Mouse (Mus musculus) liver, embryonic 12.5 days (tissue): Measurements from ENCODE around the gene Zzz3. TPM values are rescaled to one million over a fixed set of nuclear protein-coding genes. Genes with fewer than 3 reads are reported as not detected.

Source experiments
- ATAC-seq: fragments of 200-750 bp; cut with Nextera tagmentation; 2 replicates; pipeline ENCODE4 v1.8.0; 2017; ENCODE audit warnings: moderate number of reproducible peaks, mild to moderate bottlenecking, moderate library complexity
- H3K27ac ChIP-seq: fragments of 300-500 bp; sonication (generic); 2 replicates; pipeline ENCODE4 v1.5.1; 2016; ENCODE audit warnings: mild to moderate bottlenecking
- H3K27me3 ChIP-seq: fragments of 300-500 bp; sonication (generic); replicated peaks from 2 replicates; pipeline ENCODE4 v1.6.1; 2016; ENCODE audit warnings: mild to moderate bottlenecking, moderate library complexity
- H3K36me3 ChIP-seq: fragments of 300-500 bp; sonication (generic); 2 replicates; pipeline ENCODE4 v1.6.1; 2016; ENCODE audit warnings: mild to moderate bottlenecking, moderate library complexity
- H3K4me1 ChIP-seq: fragments of 300-500 bp; sonication (generic); 2 replicates; pipeline ENCODE4 v1.6.1; 2016
- H3K4me2 ChIP-seq: fragments of 300-500 bp; sonication (generic); 2 replicates; pipeline ENCODE4 v1.6.1; 2016; ENCODE audit warnings: mild to moderate bottlenecking, moderate library complexity
- H3K4me3 ChIP-seq: fragments of 300-500 bp; sonication (generic); 2 replicates; pipeline ENCODE4 v1.5.1; 2016; ENCODE audit warnings: mild to moderate bottlenecking, moderate library complexity
- H3K9ac ChIP-seq: fragments of 300-500 bp; sonication (generic); 2 replicates; pipeline ENCODE4 v1.6.1; 2016; ENCODE audit warnings: mild to moderate bottlenecking, moderate library complexity
- H3K9me3 ChIP-seq: fragments of 300-500 bp; sonication (generic); replicated peaks from 2 replicates; pipeline ENCODE4 v1.6.1; 2016; ENCODE audit warnings: mild to moderate bottlenecking, moderate library complexity
- WGBS: fragments of 180-500 bp; shearing (Covaris S2); methylation state at CpG from one replicate; pipeline ENCODE4 v1.1.7; 2016; ENCODE audit not compliant: insufficient replicate concordance; 5-methylcytosine and 5-hydroxymethylcytosine counted together
- polyA plus RNA-seq: library from polyadenylated mRNA; unstranded; fragments of >200 nt; fragmentation: Nextera tagmentation; extraction: Ambion mirVana; gene quantifications from 2 replicates; pipeline ENCODE4 v1.2.1, GENCODE M21; 2016

Gene Zzz3
- polyA plus RNA-seq, 1 experiment from 2014 or later, result 25.7 TPM

DNA sequence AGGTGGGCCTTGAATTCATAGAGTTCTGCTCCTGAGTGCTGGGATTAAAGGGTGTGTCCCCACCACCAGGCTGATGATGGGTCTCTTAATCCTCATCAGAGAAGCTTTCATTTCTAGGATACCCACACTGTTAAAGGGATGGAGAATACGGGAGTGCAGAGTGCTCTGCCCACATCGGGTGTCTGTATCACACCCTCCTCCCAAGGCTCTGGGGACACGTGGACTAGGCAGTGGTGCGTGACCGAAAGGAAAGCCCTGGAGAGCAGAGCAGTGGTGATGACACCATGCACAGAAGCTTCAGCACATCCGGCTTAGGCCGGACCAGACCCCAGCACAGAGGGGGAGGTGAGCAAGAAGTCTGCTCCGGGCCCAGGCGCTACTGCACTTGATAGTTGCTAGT is 38.5 kb upstream of the Zzz3 start:
- ATAC-seq, result no peak
- H3K36me3 ChIP-seq, result peaks cover 51% of the 10 kb centered on the region
- no peak overlapping the region for H3K9ac ChIP-seq
- no peak overlapping the region for H3K4me2 ChIP-seq
- no peak overlapping the region for H3K4me3 ChIP-seq
- no peak overlapping the region for H3K27ac ChIP-seq
- peaks cover 47% of the 10 kb centered on the region for H3K4me1 ChIP-seq
- 89% methylated on average over 9 of the region's 9 CpGs for WGBS
- H3K27me3 ChIP-seq, result no peaks in the 10 kb centered on the region
- H3K9me3 ChIP-seq, result no peaks in the 10 kb centered on the region

DNA sequence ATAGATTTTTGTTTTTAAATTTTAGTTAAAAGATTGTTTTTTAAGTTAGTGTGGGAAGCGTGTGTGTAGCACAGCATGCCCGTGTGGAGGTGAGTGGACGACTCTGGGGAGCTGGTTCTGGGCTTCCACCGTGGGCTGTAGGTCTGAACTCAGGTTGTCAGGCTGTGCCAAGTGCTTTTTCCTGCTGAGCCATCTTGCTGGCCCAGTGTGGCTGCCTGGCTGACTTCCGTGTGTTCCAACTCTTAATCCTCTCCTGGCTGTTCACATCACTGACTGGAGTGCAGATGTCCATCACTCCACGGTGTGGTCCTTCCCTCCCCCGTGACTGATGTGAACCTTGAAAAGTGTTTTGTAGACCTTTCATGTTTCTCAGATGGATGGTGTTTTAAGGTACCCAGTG is 36.1 kb upstream of the Zzz3 start:
- 82% methylated on average over 7 of the region's 7 CpGs for WGBS
- Histone ChIP-seq H3K4me2 (no peak overlapping the region), H3K27ac (no peak overlapping the region), H3K9ac (no peak overlapping the region), H3K9me3 (no peaks in the 10 kb centered on the region), H3K4me3 (no peak overlapping the region), H3K4me1 (peaks cover 26% of the 10 kb centered on the region), H3K27me3 (no peaks in the 10 kb centered on the region), H3K36me3 (peaks cover 65% of the 10 kb centered on the region)
- ATAC-seq, result no peak

DNA sequence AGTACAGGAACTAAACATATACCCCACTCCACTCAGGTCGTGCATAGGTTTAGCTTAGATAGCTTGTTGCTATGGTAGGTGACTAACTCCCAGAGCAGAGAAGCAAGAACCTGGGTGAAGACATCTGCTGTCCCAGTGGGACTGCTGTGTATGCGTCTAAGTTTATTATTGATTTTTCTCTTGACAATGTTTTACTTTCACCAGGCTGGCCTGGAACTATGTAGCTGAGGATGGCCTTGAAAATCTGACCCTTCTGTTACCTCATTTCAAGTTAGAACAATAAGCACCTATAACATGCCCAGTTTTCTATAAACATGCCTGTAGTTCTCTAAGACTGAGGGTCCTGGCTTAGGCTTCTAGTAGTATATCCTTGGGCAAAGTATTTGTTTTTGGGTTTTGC is 31.1 kb upstream of the Zzz3 start:
- H3K36me3 ChIP-seq, result peaks cover 97% of the 10 kb centered on the region
- H3K27ac ChIP-seq, result no peak overlapping the region
- H3K4me2 ChIP-seq, result no peak overlapping the region
- no peak for ATAC-seq
- no peaks in the 10 kb centered on the region for H3K9me3 ChIP-seq
- no peak overlapping the region for H3K4me3 ChIP-seq
- H3K4me1 ChIP-seq, result peaks cover 11% of the 10 kb centered on the region
- H3K9ac ChIP-seq, result no peak overlapping the region
- 84% methylated on average over 2 of the region's 2 CpGs for WGBS
- no peaks in the 10 kb centered on the region for H3K27me3 ChIP-seq

DNA sequence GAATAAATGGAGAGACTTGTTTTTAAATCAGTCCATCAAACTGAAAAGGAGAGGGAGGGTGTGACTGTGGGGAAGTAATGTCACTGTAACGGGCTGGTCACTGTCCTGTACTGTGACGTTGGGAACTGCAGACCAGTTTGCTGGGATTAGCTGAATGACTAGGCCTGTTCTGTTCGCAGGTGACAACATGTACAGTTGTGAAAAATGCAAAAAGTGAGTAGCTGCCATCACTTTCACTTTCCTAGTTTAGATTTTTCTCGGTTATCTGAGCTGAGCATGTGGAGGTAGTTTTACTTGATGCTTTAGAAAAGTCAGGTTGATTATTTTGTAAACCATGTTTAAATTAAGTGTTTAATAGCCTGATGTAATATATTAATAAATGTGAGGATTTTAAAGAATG is 19.2 kb upstream of the Zzz3 start:
- no peak overlapping the region for H3K4me2 ChIP-seq
- no peak overlapping the region for H3K9ac ChIP-seq
- no peaks in the 10 kb centered on the region for H3K9me3 ChIP-seq
- ATAC-seq, result no peak
- no peak overlapping the region for H3K27ac ChIP-seq
- 80% methylated on average over 4 of the region's 4 CpGs for WGBS
- no peaks in the 10 kb centered on the region for H3K27me3 ChIP-seq
- peaks cover 92% of the 10 kb centered on the region for H3K36me3 ChIP-seq
- H3K4me3 ChIP-seq, result no peak overlapping the region
- no peaks in the 10 kb centered on the region for H3K4me1 ChIP-seq

DNA sequence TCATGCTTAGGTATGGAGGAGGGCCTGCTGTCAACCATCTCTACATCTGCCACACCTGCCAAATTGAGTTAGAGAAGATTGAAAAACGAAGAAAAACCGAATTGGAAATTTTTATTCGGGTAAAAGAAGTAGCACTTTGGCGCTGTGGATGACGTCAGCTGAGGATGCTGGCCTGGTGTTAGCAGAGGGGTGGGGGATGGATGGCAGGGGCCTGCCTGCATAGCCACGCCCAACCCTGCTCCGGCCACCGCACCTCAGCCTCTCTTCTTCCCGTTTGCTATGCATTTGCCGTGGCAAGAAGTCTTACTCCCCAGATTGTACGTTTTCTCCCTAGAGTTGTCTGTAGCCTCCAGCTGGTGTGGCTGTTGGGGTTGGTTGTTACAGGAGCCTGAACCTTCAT is 11.2 kb upstream of the Zzz3 start:
- H3K9ac ChIP-seq, result no peak overlapping the region
- no peak for ATAC-seq
- H3K4me3 ChIP-seq, result no peak overlapping the region
- no peaks in the 10 kb centered on the region for H3K9me3 ChIP-seq
- no peaks in the 10 kb centered on the region for H3K4me1 ChIP-seq
- H3K27me3 ChIP-seq, result no peaks in the 10 kb centered on the region
- H3K4me2 ChIP-seq, result no peak overlapping the region
- H3K36me3 ChIP-seq, result peaks cover 83% of the 10 kb centered on the region
- H3K27ac ChIP-seq, result no peak overlapping the region
- 65% methylated on average over 11 of the region's 11 CpGs for WGBS

DNA sequence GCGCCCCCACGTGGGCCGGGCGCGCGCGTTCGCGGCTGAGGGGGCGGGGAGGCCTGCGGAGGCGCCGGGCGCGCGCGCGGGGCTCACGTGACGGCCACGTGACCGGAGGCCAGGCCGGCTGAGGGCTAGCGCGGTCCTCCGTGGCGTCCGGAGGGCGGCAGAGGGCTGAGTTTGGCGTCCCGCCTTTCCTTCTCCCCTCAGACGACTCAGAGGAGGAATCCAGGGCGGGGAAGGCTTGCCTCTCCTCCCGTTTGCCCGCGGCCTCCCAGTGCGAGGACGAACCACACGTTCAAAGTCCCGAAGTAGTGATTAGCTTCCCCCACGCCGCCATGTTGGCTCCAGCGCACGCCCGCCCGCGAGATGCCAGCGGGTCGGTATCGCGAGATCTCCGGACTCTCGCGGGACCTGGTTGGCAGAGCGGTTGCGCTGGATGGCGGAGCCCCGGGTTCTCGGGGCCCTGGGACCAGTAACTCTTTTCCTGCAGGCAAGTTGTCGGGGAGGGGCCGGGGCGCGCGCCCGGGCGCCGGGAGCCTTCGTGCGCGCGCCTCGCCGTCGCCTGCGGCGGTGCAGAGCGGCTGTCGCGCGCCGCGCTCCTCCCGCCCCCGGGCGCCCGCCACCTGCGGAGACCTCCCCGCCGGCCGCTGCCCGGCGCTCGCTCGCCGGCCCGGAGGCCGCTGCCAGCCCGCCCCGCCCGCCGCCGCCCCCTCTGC is 1.2 kb downstream of the Zzz3 start:
- Histone ChIP-seq H3K4me3 (peak overlapping the region; percentile 96), H3K4me2 (peak overlapping the region; percentile 91), H3K9me3 (no peaks in the 10 kb centered on the region), H3K27ac (peak overlapping the region; percentile 98), H3K36me3 (peaks cover 32% of the 10 kb centered on the region), H3K4me1 (peaks cover 54% of the 10 kb centered on the region), H3K27me3 (no peaks in the 10 kb centered on the region), H3K9ac (peak overlapping the region; percentile 92)
- WGBS, result under 1% methylated on average over 97 of the region's 102 CpGs
- peak; percentile 82 for ATAC-seq

DNA sequence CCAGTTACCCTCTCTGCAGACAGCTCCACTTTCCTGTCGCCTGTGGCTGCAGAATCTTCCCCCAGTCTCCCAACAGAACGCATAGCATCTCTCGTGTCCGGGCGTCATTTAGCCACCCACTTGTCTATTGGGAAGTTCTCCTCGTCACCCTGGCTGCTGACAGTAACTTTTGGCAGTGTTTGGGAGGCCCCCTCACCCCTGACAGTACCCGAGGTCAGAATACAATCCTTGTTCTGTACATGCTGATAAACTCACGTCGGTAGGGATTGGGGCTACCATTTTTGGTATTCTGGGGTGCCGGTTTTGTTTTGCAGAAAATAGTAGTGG is 1.7 kb downstream of the Zzz3 start:
- Histone ChIP-seq H3K4me3 (peak overlapping the region; percentile 96), H3K4me2 (peak overlapping the region; percentile 91), H3K36me3 (peaks cover 28% of the 10 kb centered on the region), H3K4me1 (peaks cover 59% of the 10 kb centered on the region), H3K9ac (peak overlapping the region; percentile 92), H3K9me3 (no peaks in the 10 kb centered on the region), H3K27me3 (no peaks in the 10 kb centered on the region), H3K27ac (peak overlapping the region; percentile 98)
- no peak for ATAC-seq
- 1% methylated on average over 10 of the region's 10 CpGs for WGBS

DNA sequence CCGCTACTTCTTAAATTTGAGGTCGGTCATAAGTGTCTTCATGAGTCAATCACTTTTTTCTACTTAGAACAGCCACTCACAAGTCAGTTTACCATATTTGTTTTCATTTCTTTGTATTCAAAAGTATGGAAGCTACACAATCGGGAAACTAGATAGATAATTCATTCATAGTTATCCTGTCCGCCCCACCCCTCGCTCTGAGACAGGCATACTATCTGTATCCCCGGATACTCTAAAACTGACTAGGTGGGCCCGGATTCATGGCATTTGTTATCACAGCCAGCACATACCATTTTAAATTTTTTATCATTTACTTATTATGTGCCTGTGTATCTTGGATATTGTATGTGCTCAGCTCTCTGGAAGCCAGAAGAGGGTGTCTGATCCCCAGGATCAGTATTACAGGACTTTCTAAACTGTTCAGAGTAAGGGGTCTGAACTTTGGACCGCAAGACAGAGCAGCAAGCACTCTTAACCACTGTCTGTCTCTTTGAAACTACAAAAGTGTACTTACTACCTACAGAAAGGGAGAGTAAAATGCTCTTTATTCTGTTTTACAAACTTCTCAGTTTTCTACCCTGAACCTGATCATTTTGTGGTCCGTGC is 2.2 kb downstream of the Zzz3 start:
- Histone ChIP-seq H3K9me3 (no peaks in the 10 kb centered on the region), H3K27ac (peak overlapping the region; percentile 98), H3K27me3 (no peaks in the 10 kb centered on the region), H3K9ac (peak overlapping the region; percentile 92), H3K36me3 (peaks cover 23% of the 10 kb centered on the region), H3K4me1 (peaks cover 64% of the 10 kb centered on the region), H3K4me2 (peak overlapping the region; percentile 91), H3K4me3 (peak overlapping the region; percentile 96)
- WGBS, result 27% methylated on average over 9 of the region's 9 CpGs
- peak; percentile 20 for ATAC-seq

DNA sequence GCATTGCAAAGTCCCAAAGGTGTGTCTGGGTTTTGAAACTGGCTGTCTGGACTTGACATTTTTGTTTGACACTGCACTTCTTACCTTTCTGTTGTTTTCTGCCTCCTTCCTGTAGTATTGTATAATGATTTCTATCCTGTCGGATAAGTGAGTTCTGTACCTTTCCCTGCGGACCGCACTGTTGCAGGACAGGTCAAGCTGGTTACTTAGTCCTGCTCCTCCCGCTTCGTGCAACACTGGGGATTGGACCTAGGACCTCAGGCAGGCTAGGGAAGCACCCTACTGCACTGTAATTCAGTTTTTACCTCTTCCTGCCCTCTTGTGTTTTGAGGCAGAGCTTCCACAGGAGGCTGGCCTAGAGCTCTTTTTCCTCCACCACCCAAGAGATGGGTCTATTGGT is 5.2 kb downstream of the Zzz3 start:
- no peak overlapping the region for H3K27ac ChIP-seq
- H3K36me3 ChIP-seq, result peaks cover 11% of the 10 kb centered on the region; the same call in 1 of the 2 replicates
- H3K4me3 ChIP-seq, result no peak overlapping the region
- H3K9ac ChIP-seq, result no peak overlapping the region
- H3K9me3 ChIP-seq, result no peaks in the 10 kb centered on the region
- H3K27me3 ChIP-seq, result no peaks in the 10 kb centered on the region
- WGBS, result 85% methylated on average over 5 of the region's 5 CpGs
- ATAC-seq, result no peak
- no peak overlapping the region for H3K4me2 ChIP-seq
- H3K4me1 ChIP-seq, result peaks cover 79% of the 10 kb centered on the region

DNA sequence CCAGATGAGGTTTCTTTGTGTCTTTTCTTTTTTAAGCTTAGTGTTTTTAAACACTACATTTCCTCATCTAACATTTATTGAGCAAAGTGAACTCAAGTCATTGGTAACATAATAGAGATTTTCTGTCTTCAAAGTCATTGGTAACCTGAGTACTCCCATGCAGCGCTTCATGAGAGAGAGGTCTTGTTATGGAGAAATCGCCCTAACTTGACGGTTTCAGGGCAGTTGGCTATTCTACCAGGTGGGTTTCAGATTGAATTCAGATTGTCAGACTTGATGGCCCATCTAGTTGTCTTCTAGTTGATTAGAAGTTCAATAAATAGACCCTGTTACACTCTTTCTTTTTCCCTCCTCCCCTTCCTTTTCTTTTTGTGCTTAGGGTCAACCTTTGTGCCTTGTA is 5.6 kb downstream of the Zzz3 start:
- Histone ChIP-seq H3K27me3 (no peaks in the 10 kb centered on the region), H3K9me3 (no peaks in the 10 kb centered on the region), H3K4me2 (no peak overlapping the region), H3K4me1 (peaks cover 83% of the 10 kb centered on the region), H3K36me3 (peaks cover 11% of the 10 kb centered on the region; the same call in 1 of the 2 replicates), H3K27ac (no peak overlapping the region), H3K9ac (no peak overlapping the region), H3K4me3 (no peak overlapping the region)
- no peak for ATAC-seq
- WGBS, result 76% methylated on average over 3 of the region's 3 CpGs

DNA sequence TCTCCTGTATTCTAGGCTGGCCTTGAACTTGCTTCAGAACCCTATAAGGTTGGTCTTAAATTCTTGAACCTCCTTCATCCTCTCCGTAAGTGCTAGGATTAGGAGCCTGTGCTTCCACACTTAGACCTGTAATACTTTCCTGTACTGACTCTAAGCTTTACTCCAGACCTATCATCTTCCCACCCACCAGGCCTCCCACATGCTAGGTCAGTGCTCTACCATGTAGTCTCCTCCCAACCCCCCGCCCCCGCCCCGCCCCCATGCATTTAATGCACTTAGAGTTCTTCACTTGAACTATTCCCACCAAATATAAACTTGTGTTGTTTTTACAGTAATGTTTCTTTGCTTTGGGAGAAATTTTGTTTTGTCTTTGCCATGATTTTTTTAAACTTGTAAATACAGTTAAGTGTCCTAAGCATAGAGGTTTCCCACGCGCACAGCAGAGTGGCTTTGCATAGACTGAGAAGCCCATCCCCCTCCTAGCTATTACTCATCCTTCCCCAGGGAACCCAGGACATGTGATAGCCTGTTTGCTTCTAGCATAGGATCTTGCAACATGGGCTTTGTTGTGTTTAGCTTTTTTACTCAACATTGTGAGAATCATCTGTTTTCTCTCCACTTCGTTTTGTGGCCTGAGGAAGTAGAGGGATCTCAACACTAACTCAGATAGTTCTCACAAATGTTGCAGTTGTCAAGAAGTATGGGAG is 6.8 kb downstream of the Zzz3 start:
- ATAC-seq, result no peak; the same call in 1 of the 2 replicates
- H3K27me3 ChIP-seq, result no peaks in the 10 kb centered on the region
- no peaks in the 10 kb centered on the region for H3K9me3 ChIP-seq
- no peak overlapping the region for H3K9ac ChIP-seq
- H3K4me3 ChIP-seq, result no peak overlapping the region
- H3K27ac ChIP-seq, result peak overlapping the region; percentile 11
- H3K36me3 ChIP-seq, result peaks cover 11% of the 10 kb centered on the region; the same call in 1 of the 2 replicates
- no peak overlapping the region for H3K4me2 ChIP-seq
- peaks cover 96% of the 10 kb centered on the region for H3K4me1 ChIP-seq
- 72% methylated on average over 7 of the region's 7 CpGs for WGBS

DNA sequence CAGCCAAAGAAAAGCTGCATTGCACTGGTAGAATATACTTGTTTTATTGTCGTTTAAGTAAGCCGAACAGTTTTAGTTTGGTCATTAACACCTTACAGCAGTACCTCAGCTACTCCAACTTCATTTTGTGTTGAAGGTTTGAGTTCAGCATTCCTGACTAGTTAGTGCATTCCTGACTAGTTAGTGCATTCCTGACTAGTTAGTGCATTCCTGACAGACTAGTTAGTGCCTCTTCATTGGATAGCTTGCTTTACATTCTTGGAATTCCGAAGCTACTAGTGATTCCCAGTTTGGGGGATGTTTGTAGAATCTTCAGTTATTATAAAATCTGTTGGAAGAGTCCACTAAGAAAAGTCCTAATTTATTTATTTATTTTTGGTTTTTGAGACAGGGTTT is 7.4 kb downstream of the Zzz3 start:
- ATAC-seq, result no peak
- Histone ChIP-seq H3K4me2 (no peak overlapping the region), H3K27ac (peak overlapping the region; percentile 11), H3K27me3 (no peaks in the 10 kb centered on the region), H3K4me1 (peaks cover 97% of the 10 kb centered on the region), H3K9me3 (no peaks in the 10 kb centered on the region), H3K4me3 (no peak overlapping the region), H3K9ac (no peak overlapping the region), H3K36me3 (peaks cover 11% of the 10 kb centered on the region; the same call in 1 of the 2 replicates)
- WGBS, result 85% methylated on average over 3 of the region's 3 CpGs
